Mouse (Mus musculus) CH12.LX (cell line): ENCODE data around the gene H2-DMb2. TPM values are rescaled to one million over a fixed set of nuclear protein-coding genes. Genes with fewer than 3 reads are reported as not detected.

Experiments
- DNase-seq: peaks from one replicate; pipeline ENCODE4 v3.0.0-alpha.2; 2013; ENCODE audit errors: extremely low read depth
- H3K27ac ChIP-seq: 2 replicates; pipeline ENCODE4 v1.5.1; 2012; ENCODE audit warnings: low read depth, mild to moderate bottlenecking, control low read depth, moderate library complexity; ENCODE audit not compliant: insufficient read depth
- H3K27me3 ChIP-seq: replicated peaks from 2 replicates; pipeline ENCODE3; 2012; ENCODE audit warnings: inconsistent platforms
- H3K36me3 ChIP-seq, 2 experiments: replicated peaks in 1 of 2; 2 replicates each; pipeline versions ENCODE3 to v1.6.1; 2012; ENCODE audit warnings: inconsistent platforms in 1 of 2, low read length in 1 of 2, mild to moderate bottlenecking in 1 of 2, mixed read lengths in 1 of 2, moderate library complexity in 1 of 2; ENCODE audit not compliant: control insufficient read depth in 1 of 2, insufficient read depth in 1 of 2
- H3K4me1 ChIP-seq, 2 experiments: 2 replicates each; pipeline ENCODE4 v1.6.1; 2012; ENCODE audit warnings: inconsistent platforms in 1 of 2, moderate library complexity in 1 of 2; ENCODE audit not compliant: insufficient read depth in 2 of 2, control insufficient read depth in 1 of 2
- H3K4me2 ChIP-seq: 2 replicates; pipeline ENCODE4 v1.6.1; 2012; ENCODE audit warnings: low read depth, mild to moderate bottlenecking, control low read depth; ENCODE audit not compliant: poor library complexity, insufficient read depth, severe bottlenecking
- H3K4me3 ChIP-seq, 3 experiments: fragments of 150-350 bp in 1 of 3; sonication (generic) in 1 of 3; replicated peaks in 1 of 3; 2 replicates each; pipeline versions ENCODE3 to v1.5.1; 2011 to 2012; ENCODE audit warnings: low read depth in 2 of 3, low read length in 2 of 3, mild to moderate bottlenecking in 2 of 3, moderate library complexity in 2 of 3, control low read depth in 1 of 3, improper control_type of control experiment in 1 of 3, inconsistent platforms in 1 of 3, mixed read lengths in 1 of 3; ENCODE audit not compliant: poor library complexity in 1 of 3
- H3K79me2 ChIP-seq: replicated peaks from 2 replicates; pipeline ENCODE4 v1.6.1; 2012; ENCODE audit warnings: mild to moderate bottlenecking, moderate library complexity; ENCODE audit not compliant: control insufficient read depth, poor library complexity, insufficient read depth, severe bottlenecking; ENCODE audit errors: extremely low read depth
- H3K9ac ChIP-seq: 2 replicates; pipeline ENCODE4 v1.6.1; 2012; ENCODE audit warnings: low read depth, mild to moderate bottlenecking, control low read depth, moderate library complexity; ENCODE audit not compliant: insufficient read depth
- H3K9me3 ChIP-seq: replicated peaks from 2 replicates; pipeline ENCODE3; 2012; ENCODE audit warnings: low read length, inconsistent platforms, mixed read lengths
- BHLHE40 ChIP-seq: IDR thresholded peaks from 2 replicates; pipeline ENCODE4 v1.6.1; 2011; ENCODE audit warnings: mild to moderate bottlenecking, low read depth, low read length, improper control_type of control experiment
- CHD1 ChIP-seq: IDR thresholded peaks from 2 replicates; pipeline ENCODE4 v1.6.1; 2012; ENCODE audit warnings: low read depth, low read length, improper control_type of control experiment, inconsistent platforms
- CHD2 ChIP-seq: IDR thresholded peaks from 2 replicates; pipeline ENCODE4 v1.6.1; 2011; ENCODE audit warnings: low read length, improper control_type of control experiment
- E2F4 ChIP-seq: IDR thresholded peaks from 2 replicates; pipeline ENCODE4 v1.6.1; 2011; ENCODE audit warnings: low read depth, low read length, improper control_type of control experiment; ENCODE audit not compliant: insufficient replicate concordance
- ELF1 ChIP-seq: IDR thresholded peaks from 2 replicates; pipeline ENCODE4 v1.6.1; 2014; ENCODE audit warnings: low read depth, mild to moderate bottlenecking, inconsistent platforms, low read length, improper control_type of control experiment
- EP300 ChIP-seq: IDR thresholded peaks from 2 replicates; pipeline ENCODE4 v1.6.1; 2011; ENCODE audit warnings: low read length, improper control_type of control experiment
- GABPA ChIP-seq: IDR thresholded peaks from 2 replicates; pipeline ENCODE4 v1.6.1; 2012; ENCODE audit warnings: low read depth, low read length, improper control_type of control experiment, inconsistent platforms; ENCODE audit not compliant: insufficient replicate concordance
- HCFC1 ChIP-seq: IDR thresholded peaks from 2 replicates; pipeline ENCODE4 v1.6.1; 2012; ENCODE audit warnings: low read depth, mild to moderate bottlenecking, inconsistent platforms, low read length, improper control_type of control experiment
- IRF4 ChIP-seq: IDR thresholded peaks from 2 replicates; pipeline ENCODE4 v1.6.1; 2014; ENCODE audit warnings: low read depth, mild to moderate bottlenecking, inconsistent platforms, low read length, improper control_type of control experiment
- JUN ChIP-seq: IDR thresholded peaks from 2 replicates; pipeline ENCODE4 v1.6.1; 2011; ENCODE audit warnings: low read depth, mild to moderate bottlenecking, low read length, improper control_type of control experiment, moderate library complexity; ENCODE audit not compliant: insufficient read depth
- JUND ChIP-seq: conservative IDR thresholded peaks from 2 replicates; pipeline ENCODE4 v1.6.1; 2011; ENCODE audit warnings: low read depth, low read length, improper control_type of control experiment
- KAT2A ChIP-seq: IDR thresholded peaks from 2 replicates; pipeline ENCODE4 v1.6.1; 2012; ENCODE audit warnings: low read length, improper control_type of control experiment, inconsistent platforms; ENCODE audit not compliant: insufficient replicate concordance
- MAFK ChIP-seq: IDR thresholded peaks from 2 replicates; pipeline ENCODE4 v1.6.1; 2011; ENCODE audit warnings: low read length, improper control_type of control experiment; ENCODE audit not compliant: insufficient replicate concordance
- MAX ChIP-seq: IDR thresholded peaks from 2 replicates; pipeline ENCODE4 v1.6.1; 2011; ENCODE audit warnings: low read length, improper control_type of control experiment
- MEF2A ChIP-seq: IDR thresholded peaks from 2 replicates; pipeline ENCODE4 v1.6.1; 2014; ENCODE audit warnings: low read depth, mild to moderate bottlenecking, inconsistent platforms, low read length, improper control_type of control experiment, borderline replicate concordance
- MXI1 ChIP-seq: IDR thresholded peaks from 2 replicates; pipeline ENCODE4 v1.6.1; 2011; ENCODE audit warnings: mild to moderate bottlenecking, low read depth, low read length, improper control_type of control experiment
- MYC ChIP-seq: IDR thresholded peaks from 2 replicates; pipeline ENCODE4 v1.6.1; 2011; ENCODE audit warnings: low read depth, mild to moderate bottlenecking, improper control_type of control experiment, low read length
- NELFE ChIP-seq: IDR thresholded peaks from 2 replicates; pipeline ENCODE4 v1.6.1; 2011; ENCODE audit warnings: low read depth, low read length, improper control_type of control experiment
- POLR2AphosphoS2 ChIP-seq: IDR thresholded peaks from 2 replicates; pipeline ENCODE4 v1.6.1; 2011; ENCODE audit warnings: low read depth, low read length, improper control_type of control experiment
- RAD21 ChIP-seq: IDR thresholded peaks from 2 replicates; pipeline ENCODE4 v1.6.1; 2011; ENCODE audit warnings: low read depth, mild to moderate bottlenecking, low read length, improper control_type of control experiment, moderate library complexity
- RCOR1 ChIP-seq: conservative IDR thresholded peaks from 2 replicates; pipeline ENCODE4 v1.6.1; 2012; ENCODE audit warnings: low read depth, mild to moderate bottlenecking, inconsistent platforms, low read length, improper control_type of control experiment
- SIN3A ChIP-seq: IDR thresholded peaks from 2 replicates; pipeline ENCODE4 v1.6.1; 2012; ENCODE audit warnings: low read length, improper control_type of control experiment, inconsistent platforms
- SMC3 ChIP-seq: IDR thresholded peaks from 2 replicates; pipeline ENCODE4 v1.6.1; 2011; ENCODE audit warnings: low read depth, low read length, improper control_type of control experiment
- TBP ChIP-seq: conservative IDR thresholded peaks from 2 replicates; pipeline ENCODE4 v1.6.1; 2011; ENCODE audit warnings: low read depth, low read length, improper control_type of control experiment
- TCF12 ChIP-seq: IDR thresholded peaks from 2 replicates; pipeline ENCODE4 v1.6.1; 2014; ENCODE audit warnings: low read depth, mild to moderate bottlenecking, inconsistent platforms, low read length, improper control_type of control experiment
- UBTF ChIP-seq: IDR thresholded peaks from 2 replicates; pipeline ENCODE4 v1.6.1; 2012; ENCODE audit warnings: low read depth, mild to moderate bottlenecking, inconsistent platforms, low read length, improper control_type of control experiment, moderate library complexity
- USF1 ChIP-seq: IDR thresholded peaks from 2 replicates; pipeline ENCODE4 v1.6.1; 2014; ENCODE audit warnings: low read depth, mild to moderate bottlenecking, inconsistent platforms, low read length, improper control_type of control experiment
- USF2 ChIP-seq: conservative IDR thresholded peaks from 2 replicates; pipeline ENCODE4 v1.6.1; 2011; ENCODE audit warnings: low read depth, low read length, improper control_type of control experiment
- ZMIZ1 ChIP-seq: IDR thresholded peaks from 2 replicates; pipeline ENCODE4 v1.6.1; 2012; ENCODE audit warnings: low read depth, mild to moderate bottlenecking, inconsistent platforms, low read length, improper control_type of control experiment
- ZNF384 ChIP-seq: IDR thresholded peaks from 2 replicates; pipeline ENCODE4 v1.6.1; 2012; ENCODE audit warnings: low read depth, low read length, improper control_type of control experiment, inconsistent platforms
- dilution Hi-C: fragments of 300-500 bp; cut with MboI; formaldehyde crosslinking; loops from 2 replicates; pipeline ENCODE4 v1.14.3; 2020; ENCODE audit warnings: low sequenced_read_pairs; ENCODE audit not compliant: extremely low pct_unique_long_range_greater_than_20kb, extremely low pct_ligation_motif_present
- in situ Hi-C: fragments of 300-500 bp; cut with MboI; formaldehyde crosslinking; loops from 3 replicates; pipeline ENCODE4 v1.14.3; 2019; ENCODE audit warnings: low sequenced_read_pairs, low pct_ligation_motif_present, low pct_unique_long_range_greater_than_20kb, mixed read lengths
- polyA plus RNA-seq: library from polyadenylated mRNA; unstranded; fragments of >175 nt; gene quantifications from 2 replicates; pipeline ENCODE4 v1.2.1, GENCODE M21; 2012; ENCODE audit warnings: low read depth; ENCODE audit not compliant: insufficient read length
- total RNA-seq, 2 experiments: library from RNA; depleted of rRNA; stranded (reverse); fragments of 300-350 nt in 1 of 2; fragments of >200 nt in 1 of 2; gene quantifications; 2 replicates each; pipeline ENCODE4 v1.2.3; 2012 to 2014

H2-DMb2 gene
- total and polyA plus RNA-seq, 3 experiments: 107 to 199 (median 175) TPM

DNA sequence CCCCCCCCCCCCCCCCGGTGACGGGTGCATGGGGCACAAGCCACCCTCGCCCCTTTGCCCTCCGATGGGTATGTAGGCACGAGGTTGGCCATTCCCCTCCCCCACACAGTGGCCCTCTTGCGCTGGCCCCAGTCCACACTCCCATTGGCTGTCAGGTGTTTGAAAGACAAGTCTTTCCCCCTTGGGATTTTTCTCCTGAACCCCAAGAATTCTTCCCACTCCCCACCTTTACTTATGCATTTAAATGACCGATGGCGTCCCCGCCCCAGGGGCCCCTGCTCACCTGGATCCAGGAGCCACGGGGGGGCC, 21.3 kb upstream of the H2-DMb2 start:
- Histone ChIP-seq H3K9me3 (no peaks in the 10 kb centered on the region), H3K4me1 (peaks cover 3 to 25% of the 10 kb centered on the region in 2 experiments), H3K9ac (peak overlapping the region; percentile 99), H3K4me2 (0 out of 2 replicates have a peak overlapping the region, but pooled peaks have one; percentile 14), H3K4me3 (peak overlapping the region; percentile 76 to 100 (median 88)), H3K27me3 (no peaks in the 10 kb centered on the region), H3K36me3 (peaks cover 20 to 33% of the 10 kb centered on the region in 2 experiments), H3K79me2 (peaks cover 34% of the 10 kb centered on the region), H3K27ac (peak overlapping the region; percentile 98)
- peak; percentile 80 for DNase-seq
- dilution Hi-C loops: no loop called here
- in situ Hi-C loops: no loop called here
- TF ChIP-seq POLR2AphosphoS2 (no peak), SIN3A (0 out of 2 replicates have a peak, but pooled peaks have one; percentile 42), MAFK (peak; percentile 21; the same call in 1 of the 2 replicates), ZNF384 (no peak), MEF2A (0 out of 2 replicates have a peak, but pooled peaks have one; percentile 6), MXI1 (0 out of 2 replicates have a peak, but pooled peaks have one; percentile 5), NELFE (peak; percentile 15; the same call in 1 of the 2 replicates), JUN (no peak), MYC (peak; percentile 6; the same call in 1 of the 2 replicates), USF1 (no peak)

DNA sequence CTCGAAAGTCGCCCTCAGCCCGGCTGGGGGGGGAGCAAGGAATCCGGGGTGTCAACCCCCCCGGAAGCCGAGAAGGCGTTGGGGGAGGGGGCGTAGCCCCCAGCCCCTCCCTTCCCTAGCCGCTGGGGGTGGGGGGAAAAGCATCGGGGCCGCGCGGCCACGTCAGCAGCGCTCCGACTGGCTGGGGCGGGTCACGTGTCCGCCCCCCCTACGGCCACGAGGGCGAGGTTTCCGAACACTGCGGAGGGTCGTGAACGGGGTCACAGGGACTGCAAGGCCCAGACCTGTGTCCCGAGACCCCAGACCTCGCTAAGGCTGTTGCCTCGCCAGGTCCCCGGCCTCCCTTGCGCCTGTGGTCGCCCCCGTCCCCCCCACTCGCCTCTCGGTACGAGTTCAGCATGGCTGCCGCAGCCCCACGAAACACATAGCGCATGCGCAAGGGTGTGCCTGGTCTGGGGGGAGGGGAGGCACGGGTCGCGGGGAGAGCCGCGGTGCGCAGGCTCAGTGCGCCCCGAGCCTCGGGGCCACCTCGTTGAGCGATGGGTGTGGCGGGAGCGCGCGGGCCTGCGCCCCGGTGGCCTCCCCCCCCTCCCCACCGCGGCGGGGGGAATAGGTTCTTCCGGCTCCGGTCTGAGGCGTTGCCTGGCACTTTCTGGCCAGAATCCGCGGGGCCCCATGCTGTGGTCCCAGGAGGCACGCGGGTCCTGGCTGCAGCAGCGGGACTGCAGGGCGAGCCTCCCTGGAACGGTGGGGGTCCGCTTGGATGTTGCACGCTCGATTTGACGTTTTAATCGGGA, 20.7 kb upstream of the H2-DMb2 start, which contains the start of gene Brd2:
Brd2 (minus strand) TSS at position 447 of the 797 bp plus-strand sequence.
- Histone ChIP-seq H3K36me3 (peaks cover 15 to 30% of the 10 kb centered on the region in 2 experiments), H3K4me3 (peak within 1 kb of the TSS; percentile 87 to 100 (median 88)), H3K9ac (peak within 1 kb of the TSS; percentile 99), H3K27ac (peak within 1 kb of the TSS; percentile 98), H3K79me2 (peaks cover 28% of the 10 kb centered on the region), H3K4me1 (peaks cover 8 to 31% of the 10 kb centered on the region in 2 experiments), H3K27me3 (no peaks in the 10 kb centered on the region), H3K9me3 (no peaks in the 10 kb centered on the region), H3K4me2 (peak within 1 kb of the TSS; percentile 64)
- in situ Hi-C loops (no loop called here), dilution Hi-C loops (no loop called here)
- DNase-seq: peak; percentile 96
- TF ChIP-seq ZMIZ1 (peak; percentile 38), IRF4 (peak; percentile 36; the same call in 1 of the 2 replicates), USF2 (peak; percentile 92), TCF12 (peak; percentile 86), HCFC1 (peak; percentile 70), E2F4 (no peak), CHD2 (peak; percentile 90), JUND (no peak), MAX (peak; percentile 94), CHD1 (no peak; the same call in 1 of the 2 replicates), NELFE (peak; percentile 74), ELF1 (peak; percentile 86), TBP (no peak), SMC3 (no peak), RAD21 (no peak), USF1 (peak; percentile 96), GABPA (no peak; the same call in 1 of the 2 replicates), EP300 (peak; percentile 63; the same call in 1 of the 2 replicates), UBTF (peak; percentile 81; the same call in 1 of the 2 replicates), BHLHE40 (peak; percentile 77), MXI1 (peak; percentile 92), KAT2A (peak; percentile 69; the same call in 1 of the 2 replicates), MYC (peak; percentile 89), SIN3A (peak; percentile 75), RCOR1 (0 out of 2 replicates have a peak, but pooled peaks have one; percentile 56)
